Mouse (Mus musculus) limb, embryonic 13.5 days (tissue): ENCODE measurements at regions not wholly inside any gene's neighbourhood (a gene's known extent, or its start where the extent isn't known, plus 50 kb on each side); places are given as distances from the start of the nearest gene placed in this dataset. TPM values are rescaled to one million over a fixed set of nuclear protein-coding genes. Genes with fewer than 3 reads are reported as not detected.

ENCODE experiments used
- ATAC-seq: fragments of 200-750 bp; cut with Nextera tagmentation; 2 replicates; pipeline ENCODE4 v1.8.0; 2017; ENCODE audit warnings: low read depth, moderate number of reproducible peaks, moderate TSS enrichment; ENCODE audit not compliant: low FRiP score
- H3K27ac ChIP-seq: fragments of 300-500 bp; sonication (generic); 2 replicates; pipeline ENCODE4 v1.5.1; 2015; ENCODE audit warnings: inconsistent platforms, mild to moderate bottlenecking, moderate library complexity
- H3K27me3 ChIP-seq: fragments of 300-500 bp; sonication (generic); 2 replicates; pipeline ENCODE4 v1.6.1; 2015; ENCODE audit warnings: mild to moderate bottlenecking, inconsistent platforms
- H3K36me3 ChIP-seq: fragments of 300-500 bp; sonication (generic); 2 replicates; pipeline ENCODE4 v1.6.1; 2015; ENCODE audit warnings: inconsistent platforms, mild to moderate bottlenecking, moderate library complexity
- H3K4me1 ChIP-seq: fragments of 300-500 bp; sonication (generic); 2 replicates; pipeline ENCODE4 v1.6.1; 2015; ENCODE audit warnings: inconsistent platforms
- H3K4me2 ChIP-seq: fragments of 300-500 bp; sonication (generic); replicated peaks from 2 replicates; pipeline ENCODE4 v1.6.1; 2015; ENCODE audit warnings: inconsistent platforms, mild to moderate bottlenecking, moderate library complexity
- H3K4me3 ChIP-seq: fragments of 300-500 bp; sonication (generic); 2 replicates; pipeline ENCODE4 v1.5.1; 2015; ENCODE audit warnings: moderate library complexity, mild to moderate bottlenecking, inconsistent platforms
- H3K9ac ChIP-seq: fragments of 300-500 bp; sonication (generic); 2 replicates; pipeline ENCODE4 v1.6.1; 2015; ENCODE audit warnings: mild to moderate bottlenecking, inconsistent platforms
- H3K9me3 ChIP-seq: fragments of 300-500 bp; sonication (generic); 2 replicates; pipeline ENCODE4 v1.6.1; 2016; ENCODE audit warnings: inconsistent platforms
- WGBS: fragments of 180-500 bp; shearing (Covaris S2); methylation state at CpG from one replicate; pipeline ENCODE4 v1.1.7; 2015; 5-methylcytosine and 5-hydroxymethylcytosine counted together
- microRNA-seq: library from miRNA; unstranded; fragments of <30 nt; microRNA quantifications from one replicate; pipeline ENCODE4, GENCODE M21; 2016

DNA sequence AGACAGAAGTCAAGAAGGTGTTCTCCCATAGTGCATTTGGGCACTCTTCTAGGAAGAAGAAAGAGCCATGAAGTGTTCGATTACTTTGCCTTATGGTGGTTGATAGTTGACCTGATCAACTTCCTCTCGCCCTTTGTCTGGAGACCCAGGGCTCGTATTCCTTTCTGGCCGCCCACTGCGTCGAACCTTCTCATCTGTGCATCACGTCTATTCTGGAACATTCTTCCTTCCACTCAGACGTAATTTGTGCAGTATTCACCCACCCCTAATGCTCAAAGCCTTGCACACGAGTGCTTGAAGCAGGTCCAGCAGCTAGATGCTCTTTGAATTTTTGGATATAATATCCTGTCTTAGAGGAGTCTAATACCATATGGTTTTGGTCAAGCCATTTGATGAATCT, 104.2 kb downstream of the 4931417E11Rik start:
- H3K4me2 ChIP-seq = no peak overlapping the region
- H3K27me3 ChIP-seq = peaks cover 29% of the 10 kb centered on the region
- H3K9ac ChIP-seq = no peak overlapping the region
- no peak overlapping the region for H3K4me3 ChIP-seq
- no peak for ATAC-seq
- H3K27ac ChIP-seq = no peak overlapping the region
- no peaks in the 10 kb centered on the region for H3K36me3 ChIP-seq
- peaks cover 9% of the 10 kb centered on the region; the same call in 1 of the 2 replicates for H3K4me1 ChIP-seq
- no peaks in the 10 kb centered on the region for H3K9me3 ChIP-seq
- 78% methylated on average over 9 of the region's 9 CpGs for WGBS

DNA sequence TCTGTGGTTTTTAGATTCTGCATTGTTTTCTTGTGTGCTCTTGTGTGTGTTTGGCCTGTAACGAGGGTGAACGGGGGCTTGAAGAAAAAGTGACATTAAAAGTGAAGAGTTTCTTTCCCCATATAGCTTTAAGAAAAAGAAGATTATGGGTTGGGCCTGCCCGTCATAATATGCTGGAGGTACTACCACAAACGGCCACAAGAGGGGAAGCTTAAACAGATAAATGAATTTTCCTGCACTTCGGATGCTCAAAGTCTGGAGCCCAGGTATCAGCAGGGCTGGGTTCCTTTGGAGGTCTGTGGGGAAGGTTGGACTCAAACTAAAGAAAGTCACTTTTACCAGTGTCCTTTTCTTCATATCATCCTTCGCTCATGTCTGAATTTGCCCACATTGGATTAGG, 86.8 kb downstream of the Suclg1 start:
- H3K9ac ChIP-seq = no peak overlapping the region
- no peaks in the 10 kb centered on the region for H3K4me1 ChIP-seq
- 69% methylated on average over 6 of the region's 6 CpGs for whole genome bisulfite sequencing
- no peaks in the 10 kb centered on the region for H3K36me3 ChIP-seq
- ATAC-seq = no peak
- H3K4me2 ChIP-seq = no peak overlapping the region
- H3K4me3 ChIP-seq = no peak overlapping the region
- H3K9me3 ChIP-seq = no peaks in the 10 kb centered on the region
- no peaks in the 10 kb centered on the region for H3K27me3 ChIP-seq
- no peak overlapping the region for H3K27ac ChIP-seq

DNA sequence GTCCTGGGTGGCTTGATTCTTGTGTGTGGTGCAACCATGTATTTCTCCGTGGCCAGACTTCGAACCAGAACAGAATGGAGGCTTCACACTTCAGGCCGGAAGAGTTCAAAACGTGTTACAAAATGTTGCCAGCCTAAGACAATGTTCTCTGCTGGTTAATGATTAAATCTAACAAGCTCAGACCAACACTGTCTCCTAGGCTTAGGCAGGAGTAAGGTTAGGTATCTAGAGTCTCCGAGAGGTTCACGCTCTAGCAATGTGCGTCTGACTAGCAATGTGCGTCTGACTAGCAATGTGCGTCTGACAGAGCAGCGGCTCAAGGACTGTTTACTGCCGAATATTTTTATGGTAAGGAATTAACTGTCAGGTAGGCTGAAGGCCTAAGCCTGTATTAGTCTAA, 81.5 kb downstream of the Suclg1 start:
- no peaks in the 10 kb centered on the region for H3K9me3 ChIP-seq
- 86% methylated on average over 11 of the region's 11 CpGs for WGBS
- no peak overlapping the region for H3K27ac ChIP-seq
- H3K36me3 ChIP-seq = no peaks in the 10 kb centered on the region
- H3K4me2 ChIP-seq = no peak overlapping the region
- H3K27me3 ChIP-seq = no peaks in the 10 kb centered on the region
- no peaks in the 10 kb centered on the region for H3K4me1 ChIP-seq
- H3K9ac ChIP-seq = no peak overlapping the region
- no peak for ATAC-seq
- H3K4me3 ChIP-seq = no peak overlapping the region

Small RNA genes lying in the stretch of these regions (microRNA-seq; reads per million reads assigned to microRNA genes)
- gene Gm24370 = not detected
